Mouse (Mus musculus): Measurements from ENCODE around the gene Entpd2. TPM values are rescaled to one million over a fixed set of nuclear protein-coding genes. Genes with fewer than 3 reads are reported as not detected.

Entpd2 gene
- polyA plus RNA-seq, 1 experiment from 2014 or later = 1.5 TPM

- Histone ChIP-seq H3K4me2 (replicated peaks) (peak within 1 kb of the TSS; percentile 99), H3K4me3 (peak within 1 kb of the TSS; percentile 48), H3K9ac (peak within 1 kb of the TSS; percentile 62; the same call in 1 of the 2 replicates), H3K27ac (no peak within 1 kb of the TSS), H3K36me3 (no peaks in the 10 kb centered on the region), H3K4me1 (0 out of 2 replicates have a peak, but pooled peaks cover 10% of the 10 kb centered on the region), H3K9me3 (no peaks in the 10 kb centered on the region), H3K27me3 (replicated peaks) (peaks cover 41% of the 10 kb centered on the region)
- peak; percentile 73 for ATAC-seq (ENCODE audit: low FRiP score, low read depth)
- WGBS = 1% methylated on average over 54 of the region's 54 CpGs
These were observed 30.4 kb upstream of the Entpd2 start, which contains the start of gene Uap1l1 for GRCm38 (mm10) chr2:25365091-25365761. TSS of gene Uap1l1 (minus strand) at chr2:25365682.

DNA sequence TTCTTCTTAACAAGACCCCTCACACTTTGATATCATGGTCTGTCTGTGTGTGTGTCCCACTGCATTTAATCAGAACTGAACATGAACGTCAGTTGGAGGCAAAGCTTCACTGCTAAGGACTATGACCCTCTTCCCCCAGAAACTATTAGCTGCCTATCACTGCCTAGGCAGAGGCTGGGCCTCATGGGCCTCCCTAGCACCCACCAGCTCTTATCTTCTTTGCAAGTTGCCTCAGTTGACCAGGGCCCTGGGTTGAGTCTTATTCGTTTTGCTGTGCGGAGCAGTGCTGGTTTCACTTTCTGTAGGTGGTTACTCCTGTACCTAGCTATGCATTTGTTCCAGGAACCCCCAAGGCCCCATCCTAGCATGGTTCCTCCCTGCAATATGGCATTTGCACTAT is 25.7 kb upstream of the Entpd2 start:
- H3K36me3 ChIP-seq = no peaks in the 10 kb centered on the region
- no peak for ATAC-seq (ENCODE audit: low FRiP score, low read depth)
- H3K4me3 ChIP-seq = no peak overlapping the region
- peaks cover 30% of the 10 kb centered on the region for H3K4me1 ChIP-seq
- no peaks in the 10 kb centered on the region for H3K9me3 ChIP-seq
- H3K4me2 ChIP-seq (replicated peaks) = no peak overlapping the region
- H3K9ac ChIP-seq = no peak overlapping the region
- H3K27me3 ChIP-seq (replicated peaks) = peaks cover 18% of the 10 kb centered on the region
- H3K27ac ChIP-seq = no peak overlapping the region
- 87% methylated on average over 3 of the region's 3 CpGs for WGBS

- ATAC-seq (ENCODE audit: low FRiP score, low read depth) = peak; percentile 94
- Histone ChIP-seq H3K4me3 (peak within 1 kb of the TSS; percentile 68), H3K9me3 (no peaks in the 10 kb centered on the region), H3K9ac (peak within 1 kb of the TSS; percentile 74), H3K27ac (peak within 1 kb of the TSS; percentile 53; the same call in 1 of the 2 replicates), H3K27me3 (replicated peaks) (no peaks in the 10 kb centered on the region; the same call in 1 of the 2 replicates), H3K4me2 (replicated peaks) (peak within 1 kb of the TSS; percentile 96), H3K4me1 (peaks cover 23% of the 10 kb centered on the region), H3K36me3 (peaks cover 14% of the 10 kb centered on the region)
- WGBS = 1% methylated on average over 65 of the region's 65 CpGs
These were observed 23.7 kb upstream of the Entpd2 start, which contains the start of gene Sapcd2 for GRCm38 (mm10) chr2:25371764-25372643. TSS of gene Sapcd2 (plus strand) at chr2:25372321.

- Histone ChIP-seq H3K4me3 (peak overlapping the region; percentile 68), H3K36me3 (peaks cover 20% of the 10 kb centered on the region), H3K27me3 (replicated peaks) (no peaks in the 10 kb centered on the region; the same call in 1 of the 2 replicates), H3K4me2 (replicated peaks) (peak overlapping the region; percentile 96), H3K9me3 (no peaks in the 10 kb centered on the region), H3K9ac (peak overlapping the region; percentile 74), H3K4me1 (peaks cover 23% of the 10 kb centered on the region), H3K27ac (no peak overlapping the region)
- WGBS = 2% methylated on average over 42 of the region's 42 CpGs
- ATAC-seq (ENCODE audit: low FRiP score, low read depth) = peak; percentile 42
These were observed 22.9 kb upstream of the Entpd2 start for GRCm38 (mm10) chr2:25372644-25373391.

GRCm38 (mm10) chr2:25373431-25373830 is 22.2 kb upstream of the Entpd2 start:
- no peaks in the 10 kb centered on the region; the same call in 1 of the 2 replicates for H3K27me3 ChIP-seq (replicated peaks)
- no peak for ATAC-seq (ENCODE audit: low FRiP score, low read depth)
- peaks cover 23% of the 10 kb centered on the region for H3K4me1 ChIP-seq
- H3K36me3 ChIP-seq = peaks cover 26% of the 10 kb centered on the region
- no peak overlapping the region for H3K27ac ChIP-seq
- H3K4me2 ChIP-seq (replicated peaks) = peak overlapping the region; percentile 96
- peak overlapping the region; percentile 68 for H3K4me3 ChIP-seq
- H3K9me3 ChIP-seq = no peaks in the 10 kb centered on the region
- H3K9ac ChIP-seq = peak overlapping the region; percentile 74
- 16% methylated on average over 2 of the region's 2 CpGs for WGBS

DNA sequence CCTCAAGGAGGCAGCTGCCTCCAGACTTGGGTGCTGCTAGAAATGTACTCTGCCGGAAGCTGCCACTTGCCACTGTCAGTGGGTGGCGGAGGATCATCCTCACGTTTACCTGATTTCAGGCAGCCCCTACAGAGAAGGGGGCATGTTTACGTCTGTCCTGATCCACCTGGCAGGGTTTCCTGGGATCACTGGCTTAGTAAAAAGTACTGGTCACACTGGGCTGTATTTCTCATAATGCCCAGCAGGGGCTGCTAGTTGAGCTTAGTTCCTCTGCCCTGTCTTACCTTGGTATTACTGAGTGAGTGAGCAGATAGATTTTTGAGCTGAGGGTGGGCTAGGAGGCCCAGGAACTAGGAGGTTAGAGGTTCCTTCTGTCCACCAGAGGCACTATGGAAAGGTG is 19.1 kb upstream of the Entpd2 start:
- Histone ChIP-seq H3K27me3 (replicated peaks) (no peaks in the 10 kb centered on the region; the same call in 1 of the 2 replicates), H3K36me3 (peaks cover 28% of the 10 kb centered on the region), H3K9ac (no peak overlapping the region), H3K4me1 (peaks cover 22% of the 10 kb centered on the region), H3K4me3 (no peak overlapping the region), H3K9me3 (no peaks in the 10 kb centered on the region), H3K27ac (no peak overlapping the region), H3K4me2 (replicated peaks) (no peak overlapping the region)
- ATAC-seq (ENCODE audit: low FRiP score, low read depth) = no peak
- WGBS = 58% methylated on average over 4 of the region's 4 CpGs

DNA sequence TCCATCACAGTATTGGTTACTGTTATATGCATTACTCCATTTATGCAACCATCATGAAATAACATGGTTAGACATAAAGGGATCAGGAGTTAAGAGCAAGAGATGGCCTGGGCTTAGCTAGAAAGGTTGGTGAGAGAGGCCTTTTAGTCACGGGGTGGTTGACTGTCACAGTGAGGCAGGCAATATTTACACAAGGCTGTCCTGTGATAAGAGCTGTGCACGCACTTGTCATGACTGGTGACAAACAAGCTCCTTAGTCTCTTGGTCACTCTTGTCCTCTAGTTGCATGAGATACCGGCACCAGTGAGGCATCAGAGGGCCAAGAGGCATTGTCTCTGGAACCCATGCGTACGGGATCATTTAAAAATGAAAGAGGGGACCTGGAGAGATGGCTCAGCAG is 11.2 kb upstream of the Entpd2 start:
- no peaks in the 10 kb centered on the region for H3K36me3 ChIP-seq
- H3K9ac ChIP-seq = no peak overlapping the region
- H3K9me3 ChIP-seq = no peaks in the 10 kb centered on the region
- WGBS = 85% methylated on average over 5 of the region's 5 CpGs
- H3K4me3 ChIP-seq = no peak overlapping the region
- no peak overlapping the region for H3K4me2 ChIP-seq (replicated peaks)
- ATAC-seq (ENCODE audit: low FRiP score, low read depth) = no peak
- no peaks in the 10 kb centered on the region for H3K4me1 ChIP-seq
- no peak overlapping the region for H3K27ac ChIP-seq
- H3K27me3 ChIP-seq (replicated peaks) = no peaks in the 10 kb centered on the region

DNA sequence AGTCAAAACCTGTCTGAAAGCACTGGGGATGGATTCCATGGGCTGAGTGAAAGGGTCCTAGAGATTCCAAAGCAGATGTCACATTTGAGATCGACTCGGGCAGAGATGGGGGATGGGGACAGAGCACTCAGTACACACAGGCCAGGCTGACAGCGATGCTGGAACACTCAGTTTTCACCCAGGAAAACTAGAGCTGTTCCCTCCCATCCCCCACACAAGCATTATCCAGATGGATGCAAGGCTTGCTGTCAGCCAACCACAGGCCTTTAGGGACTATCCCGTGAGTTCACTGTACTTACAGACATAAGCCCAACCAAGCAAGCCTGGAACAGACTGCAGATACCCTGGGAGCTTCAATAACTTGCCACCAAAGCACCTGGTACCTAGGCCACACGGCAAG is 4.4 kb upstream of the Entpd2 start:
- no peaks in the 10 kb centered on the region for H3K9me3 ChIP-seq
- H3K4me1 ChIP-seq = peaks cover 17% of the 10 kb centered on the region
- WGBS = 68% methylated on average over 5 of the region's 5 CpGs
- H3K4me2 ChIP-seq (replicated peaks) = no peak overlapping the region
- no peak overlapping the region for H3K4me3 ChIP-seq
- no peak for ATAC-seq (ENCODE audit: low FRiP score, low read depth)
- H3K27ac ChIP-seq = no peak overlapping the region
- H3K27me3 ChIP-seq (replicated peaks) = peaks cover 28% of the 10 kb centered on the region
- H3K36me3 ChIP-seq = no peaks in the 10 kb centered on the region
- no peak overlapping the region for H3K9ac ChIP-seq

GRCm38 (mm10) chr2:25394281-25395221 is 1.1 kb upstream of the Entpd2 start:
- H3K27me3 ChIP-seq (replicated peaks) = peaks cover 61% of the 10 kb centered on the region
- no peak overlapping the region for H3K4me2 ChIP-seq (replicated peaks)
- no peak overlapping the region for H3K4me3 ChIP-seq
- no peaks in the 10 kb centered on the region for H3K36me3 ChIP-seq
- peaks cover 17% of the 10 kb centered on the region for H3K4me1 ChIP-seq
- no peaks in the 10 kb centered on the region for H3K9me3 ChIP-seq
- H3K9ac ChIP-seq = no peak overlapping the region
- H3K27ac ChIP-seq = no peak overlapping the region
- ATAC-seq (ENCODE audit: low FRiP score, low read depth) = no peak
- WGBS = 37% methylated on average over 3 of the region's 3 CpGs

- Histone ChIP-seq H3K9me3 (no peaks in the 10 kb centered on the region), H3K27ac (no peak overlapping the region), H3K36me3 (no peaks in the 10 kb centered on the region), H3K9ac (no peak overlapping the region), H3K4me2 (replicated peaks) (peak overlapping the region; percentile 66), H3K27me3 (replicated peaks) (peaks cover 76% of the 10 kb centered on the region), H3K4me3 (no peak overlapping the region), H3K4me1 (peaks cover 21% of the 10 kb centered on the region)
- 27% methylated on average over 3 of the region's 3 CpGs for WGBS
- no peak for ATAC-seq (ENCODE audit: low FRiP score, low read depth)
These were observed 916 bp downstream of the Entpd2 start for GRCm38 (mm10) chr2:25396597-25396983.

GRCm38 (mm10) chr2:25397010-25397409 is 1.3 kb downstream of the Entpd2 start:
- Histone ChIP-seq H3K4me3 (no peak overlapping the region), H3K27me3 (replicated peaks) (peaks cover 76% of the 10 kb centered on the region), H3K9ac (no peak overlapping the region), H3K36me3 (no peaks in the 10 kb centered on the region), H3K9me3 (no peaks in the 10 kb centered on the region), H3K4me1 (peaks cover 21% of the 10 kb centered on the region), H3K4me2 (replicated peaks) (no peak overlapping the region), H3K27ac (no peak overlapping the region)
- no peak for ATAC-seq (ENCODE audit: low FRiP score, low read depth)
- 52% methylated on average over 1 of the region's 1 CpGs for WGBS
